Mouse (Mus musculus) T-cell, adult 2 months (primary cell): ENCODE measurements around the gene Yjefn3.

Experiments
- DNase-seq: peaks from one replicate; pipeline ENCODE4 v3.0.0; 2022; ENCODE audit warnings: low spot score

The Yjefn3 gene

GRCm38 (mm10) chr8:69880841-69881240 is 21.7 kb downstream of the Yjefn3 start:
- DNase-seq: no peak

GRCm38 (mm10) chr8:69879678-69880077 is 22.8 kb downstream of the Yjefn3 start:
- no peak for DNase-seq

GRCm38 (mm10) chr8:69877992-69878391 is 24.5 kb downstream of the Yjefn3 start:
- DNase-seq: no peak

- no peak for DNase-seq
Measured at GRCm38 (mm10) chr8:69877396-69877795, 25.1 kb downstream of the Yjefn3 start.

- DNase-seq: no peak
Measured at GRCm38 (mm10) chr8:69876967-69877366, 25.5 kb downstream of the Yjefn3 start.

- DNase-seq: no peak
Measured at GRCm38 (mm10) chr8:69876097-69876496, 26.4 kb downstream of the Yjefn3 start.

- no peak for DNase-seq
Measured at GRCm38 (mm10) chr8:69874654-69875053, 27.9 kb downstream of the Yjefn3 start.

GRCm38 (mm10) chr8:69874155-69874554 is 28.4 kb downstream of the Yjefn3 start:
- DNase-seq: peak; percentile 34

- DNase-seq: no peak
Measured at GRCm38 (mm10) chr8:69870907-69871306, 31.6 kb downstream of the Yjefn3 start.

- no peak for DNase-seq
Measured at GRCm38 (mm10) chr8:69870003-69870765, 32.3 kb downstream of the Yjefn3 start.

- DNase-seq: no peak
Measured at GRCm38 (mm10) chr8:69867696-69868326, 34.7 kb downstream of the Yjefn3 start.

GRCm38 (mm10) chr8:69864180-69864579 is 38.3 kb downstream of the Yjefn3 start:
- DNase-seq: no peak

GRCm38 (mm10) chr8:69863387-69864020 is 39.0 kb downstream of the Yjefn3 start:
- no peak for DNase-seq

- no peak for DNase-seq
Measured at GRCm38 (mm10) chr8:69861251-69861650, 41.3 kb downstream of the Yjefn3 start.

GRCm38 (mm10) chr8:69860807-69861206 is 41.7 kb downstream of the Yjefn3 start:
- DNase-seq: no peak

GRCm38 (mm10) chr8:69853869-69854268 is 48.6 kb downstream of the Yjefn3 start:
- DNase-seq: no peak

- DNase-seq: no peak
Measured at GRCm38 (mm10) chr8:69850926-69851506, 51.5 kb downstream of the Yjefn3 start.

- no peak for DNase-seq
Measured at GRCm38 (mm10) chr8:69849899-69850298, 52.6 kb downstream of the Yjefn3 start.

GRCm38 (mm10) chr8:69848951-69849350 is 53.6 kb downstream of the Yjefn3 start:
- DNase-seq: no peak

GRCm38 (mm10) chr8:69847167-69848065 is 55.1 kb downstream of the Yjefn3 start:
- DNase-seq: no peak
